Mouse (Mus musculus): ENCODE measurements around the gene Fam19a1.
A peak's percentile ranks its signal among the peaks of the same experiment; 100 is the strongest.

Gene Fam19a1

DNA sequence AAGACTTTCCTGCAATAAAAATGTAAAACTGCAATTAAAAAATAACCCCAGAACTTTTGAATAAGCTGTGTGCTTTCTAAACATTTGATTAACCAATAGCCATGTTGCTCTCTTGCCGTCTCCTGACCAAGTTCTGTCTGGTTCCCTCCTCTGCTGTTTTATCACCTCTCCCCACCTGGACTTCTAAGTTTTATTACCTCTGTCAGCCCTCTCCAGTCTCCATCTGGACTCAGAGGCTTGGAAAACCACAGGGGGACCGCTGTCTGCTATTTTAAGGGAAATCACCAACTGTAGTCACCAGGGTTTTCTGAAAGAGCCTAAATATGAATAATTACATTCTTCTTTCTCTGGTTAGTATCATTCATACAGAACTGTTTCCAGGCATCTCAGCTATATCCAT lies 322.6 kb downstream of the Fam19a1 start:
- no peak for DNase-seq (ENCODE audit: extremely low spot score, low spot score)

DNA sequence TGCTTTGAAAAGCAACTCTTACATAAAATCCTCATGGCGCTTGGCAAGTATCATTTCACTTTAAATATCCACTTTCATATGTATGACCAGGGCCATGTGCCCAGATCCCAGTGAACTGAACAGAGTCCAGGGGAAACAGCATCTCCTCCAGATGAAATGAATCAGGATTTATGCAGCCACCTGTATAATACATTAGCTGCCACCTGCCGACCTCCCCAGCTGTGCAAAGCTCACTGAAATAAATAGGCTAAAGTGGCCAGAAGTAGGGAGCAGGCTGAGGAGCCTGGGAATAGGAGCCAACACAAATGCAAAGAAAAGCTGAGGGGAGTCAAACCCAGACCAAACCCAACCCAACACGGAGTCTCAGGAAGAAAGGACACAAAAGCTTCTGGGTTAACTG lies 324.9 kb downstream of the Fam19a1 start:
- peak; percentile 14 for DNase-seq (ENCODE audit: extremely low spot score, low spot score)

DNA sequence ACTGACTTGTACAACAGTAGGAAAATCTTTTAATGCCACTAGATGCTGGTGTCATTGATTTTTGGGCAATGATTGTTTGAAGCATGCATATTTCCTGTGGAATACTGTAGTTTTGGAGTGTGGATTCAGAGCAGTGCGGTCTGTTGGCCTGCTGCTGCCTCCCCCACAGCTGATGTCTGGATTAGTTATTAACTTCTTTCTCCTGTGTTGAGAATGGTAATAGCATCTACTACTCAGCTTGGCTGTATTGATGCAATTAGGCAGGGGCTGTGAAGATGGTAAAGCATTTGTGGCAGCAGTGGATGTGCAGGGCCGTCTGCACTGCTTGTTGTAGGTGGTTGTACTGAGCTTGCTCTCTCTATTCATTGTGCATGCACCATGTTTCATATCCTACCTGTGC lies 326.5 kb downstream of the Fam19a1 start:
- DNase-seq (ENCODE audit: extremely low spot score, low spot score), result no peak

DNA sequence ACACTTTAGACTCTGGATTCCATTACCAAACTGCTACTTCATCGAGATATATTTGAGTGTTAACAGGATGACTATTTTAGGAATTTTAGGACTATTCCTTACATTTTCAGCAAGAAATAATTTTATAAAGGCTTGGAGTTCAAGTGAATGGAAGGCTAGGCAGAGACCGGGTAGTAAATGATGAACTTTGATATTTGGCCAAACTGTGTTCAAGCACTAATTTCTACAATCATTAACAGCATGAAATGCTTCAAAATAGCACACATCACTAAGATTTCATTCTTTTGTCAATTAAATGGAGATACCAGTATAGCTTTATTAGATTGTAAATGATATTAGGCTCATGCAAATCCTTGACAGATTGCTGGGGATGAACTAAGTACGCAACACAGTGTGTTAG lies 329.0 kb downstream of the Fam19a1 start:
- DNase-seq (ENCODE audit: extremely low spot score, low spot score), result no peak

DNA sequence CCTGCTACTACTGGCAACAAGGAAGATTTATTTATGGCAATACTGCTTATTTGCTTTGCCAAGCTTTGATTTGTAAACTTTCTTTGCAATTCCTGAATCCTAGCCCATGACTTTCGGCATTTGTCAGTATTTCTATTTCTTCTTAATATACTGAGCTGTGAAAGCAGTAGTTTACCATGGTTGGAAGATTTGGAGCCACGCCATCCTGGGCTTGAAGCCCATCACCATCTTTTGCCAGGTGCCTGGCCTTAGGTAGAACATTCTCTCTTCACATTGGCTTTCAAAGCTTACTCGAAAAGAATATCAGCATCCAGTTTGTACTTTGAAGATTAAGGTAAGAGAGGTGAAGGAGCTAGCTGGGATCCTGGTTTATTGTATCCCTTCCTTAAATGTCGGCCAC lies 334.5 kb downstream of the Fam19a1 start:
- DNase-seq (ENCODE audit: extremely low spot score, low spot score), result no peak

DNA sequence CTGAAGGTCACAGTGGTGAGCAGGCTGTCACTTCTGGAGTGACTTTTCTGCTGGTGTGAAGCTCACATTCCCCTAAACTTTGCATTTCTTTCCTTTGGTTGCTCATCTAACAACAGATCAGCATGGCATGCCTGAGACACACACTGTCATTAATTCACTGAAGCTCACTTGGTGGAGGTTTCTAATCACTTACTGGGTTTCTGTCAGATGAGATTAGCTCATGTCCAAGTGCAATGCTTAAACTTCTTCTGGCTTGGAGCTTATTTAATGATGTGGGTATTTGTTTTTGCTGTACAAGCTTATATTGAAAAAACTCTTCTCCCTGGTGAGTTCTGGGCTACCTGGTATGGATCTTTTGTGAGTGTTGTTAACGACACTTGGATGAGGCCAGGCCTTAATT lies 343.3 kb downstream of the Fam19a1 start:
- DNase-seq (ENCODE audit: extremely low spot score, low spot score), result no peak

DNA sequence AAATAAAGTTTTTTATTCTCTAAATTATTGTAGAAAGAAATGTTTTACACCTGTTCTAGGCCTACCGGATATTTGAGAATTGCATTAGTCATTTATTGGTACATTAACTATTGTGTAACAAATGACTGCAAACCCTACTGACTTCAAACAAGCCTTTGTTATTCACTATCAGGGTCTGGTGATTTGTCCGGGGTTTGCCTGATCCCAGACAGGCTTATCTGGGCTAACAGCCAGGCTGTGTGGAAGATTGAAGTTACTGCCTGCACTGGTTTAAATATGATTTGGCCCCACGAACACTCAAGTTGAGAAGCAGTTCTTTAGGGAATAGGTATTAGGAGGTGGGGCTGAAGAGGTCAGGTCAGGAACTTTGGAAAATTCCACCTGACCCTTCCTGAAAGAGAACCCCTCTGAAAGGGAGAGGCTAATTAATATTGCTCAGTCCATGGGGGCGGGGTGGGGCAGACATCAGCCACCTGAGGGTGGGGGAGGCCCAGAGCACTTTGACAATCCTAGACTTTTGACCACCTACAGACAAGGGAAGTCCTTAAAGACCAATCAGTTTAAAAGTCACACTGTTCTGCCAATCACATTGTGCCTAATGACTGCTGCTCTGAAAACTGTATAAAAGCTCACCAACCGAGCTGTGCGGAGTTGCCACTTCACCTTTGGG lies 344.8 kb downstream of the Fam19a1 start:
- DNase-seq (ENCODE audit: extremely low spot score, low spot score), result no peak

DNA sequence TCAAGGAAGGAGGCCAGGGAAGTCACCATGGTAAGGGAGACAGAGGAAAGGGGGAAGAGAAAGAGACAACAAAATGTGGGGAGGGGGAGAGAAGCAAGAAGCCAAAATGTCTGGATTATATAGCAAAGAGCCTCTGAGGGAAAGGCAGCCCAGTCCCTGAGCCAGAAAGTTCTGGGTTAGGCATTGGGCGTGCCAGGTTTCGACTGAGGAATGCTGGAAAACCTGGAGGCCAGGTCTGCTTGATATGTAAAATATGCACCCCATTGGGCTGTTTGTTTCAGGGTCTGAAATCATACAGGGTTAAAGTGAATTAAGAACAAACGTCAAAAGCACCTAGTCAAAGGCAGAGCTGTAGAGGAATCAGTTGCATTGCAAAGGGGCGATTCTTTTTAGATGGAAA lies 346.1 kb downstream of the Fam19a1 start:
- no peak for DNase-seq (ENCODE audit: extremely low spot score, low spot score)

DNA sequence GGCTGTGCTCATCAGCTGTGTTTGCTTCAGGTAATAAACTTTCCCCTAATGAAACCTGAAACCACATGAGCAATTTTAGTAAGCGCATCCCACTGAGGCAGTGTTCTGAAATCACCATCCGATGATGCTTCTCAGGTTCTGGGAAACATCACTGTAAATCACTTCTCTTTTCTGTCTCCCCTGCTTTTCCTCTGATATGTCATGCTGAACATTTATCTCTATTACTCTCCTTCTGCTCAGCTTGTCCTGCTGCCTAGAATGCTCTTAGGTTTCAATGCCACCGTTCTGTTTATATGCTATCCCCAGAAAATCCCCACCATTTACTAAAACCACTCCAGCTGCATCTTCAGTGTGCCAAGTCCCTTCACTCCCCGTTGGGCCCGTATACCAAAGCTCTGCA lies 386.5 kb downstream of the Fam19a1 start:
- no peak for DNase-seq (ENCODE audit: extremely low spot score, low spot score)

DNA sequence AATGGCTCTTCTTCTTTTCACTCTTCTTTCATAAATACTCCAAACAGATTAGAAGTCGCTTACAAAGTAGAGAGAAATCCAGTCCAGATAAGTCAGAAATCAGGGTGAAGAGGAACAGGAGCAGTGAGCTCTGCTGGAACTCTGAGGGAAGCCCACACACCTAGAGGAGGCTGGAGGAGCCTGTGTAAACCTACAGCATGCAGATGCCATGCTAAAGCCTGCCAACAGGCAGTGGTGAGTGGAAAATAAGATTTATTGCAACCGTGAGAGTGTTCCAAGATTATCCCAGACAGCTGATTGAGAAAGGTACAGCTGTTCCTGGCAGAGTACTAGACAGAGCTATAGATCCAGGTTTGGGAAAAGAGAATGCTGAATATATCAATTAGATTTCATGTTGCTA lies 428.6 kb downstream of the Fam19a1 start:
- DNase-seq (ENCODE audit: extremely low spot score, low spot score), result no peak

DNA sequence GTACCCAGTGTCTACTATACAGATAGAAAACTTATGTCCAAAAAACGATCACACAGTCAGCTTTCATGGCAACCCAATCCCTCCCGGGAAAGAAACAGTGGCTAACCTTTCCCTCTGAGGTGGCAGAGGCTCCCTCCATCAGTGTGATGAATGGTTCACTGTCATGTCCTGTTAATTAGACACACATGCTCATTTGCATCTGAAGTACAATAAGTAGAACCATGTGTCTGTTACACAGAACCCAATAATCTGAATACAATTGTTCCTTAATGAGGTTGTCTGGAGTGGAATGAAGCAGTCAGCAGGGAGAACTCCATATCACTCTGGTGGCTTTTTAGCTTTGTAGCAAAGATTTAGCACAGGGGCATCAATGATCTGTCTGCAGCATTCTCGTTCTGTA lies 431.9 kb downstream of the Fam19a1 start:
- no peak for DNase-seq (ENCODE audit: extremely low spot score, low spot score)

DNA sequence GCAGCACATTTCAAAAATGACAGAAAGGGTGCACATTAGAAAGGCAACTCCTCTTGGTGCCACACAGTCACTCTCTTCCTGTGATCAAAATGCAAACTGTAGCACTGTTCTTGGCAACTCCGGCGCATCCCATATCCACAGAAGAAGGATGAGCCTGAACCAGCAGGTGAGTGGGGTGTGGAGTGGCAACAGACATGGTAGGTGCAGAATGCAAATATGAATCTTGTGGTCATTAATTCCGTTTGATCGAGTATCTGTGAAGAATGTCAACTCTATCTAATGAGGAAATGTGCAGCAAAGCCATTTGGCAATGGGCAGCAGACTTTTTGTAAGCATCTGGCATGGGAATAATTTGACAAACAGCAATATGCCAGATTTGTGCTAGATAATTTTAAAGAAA lies 437.5 kb downstream of the Fam19a1 start:
- DNase-seq (ENCODE audit: extremely low spot score, low spot score), result no peak

DNA sequence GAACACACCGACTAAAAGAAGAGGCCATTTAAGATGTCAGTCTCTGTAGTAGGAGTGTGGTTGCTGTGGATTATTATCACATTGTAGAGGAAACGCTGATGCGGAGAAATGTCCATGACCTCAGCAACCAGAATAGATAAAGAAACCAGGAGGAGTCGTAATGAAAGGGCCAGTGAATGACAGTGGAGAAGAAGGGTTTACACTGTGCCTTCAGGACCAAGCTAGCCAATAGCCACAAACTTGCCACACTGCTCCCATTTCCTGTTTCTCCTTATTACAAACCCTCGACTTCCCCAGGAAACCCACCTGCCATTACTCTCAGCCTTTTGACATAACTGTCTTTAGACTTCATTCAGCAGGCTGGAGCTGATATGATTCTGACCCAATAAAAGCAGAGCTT lies 465.7 kb downstream of the Fam19a1 start:
- no peak for DNase-seq (ENCODE audit: extremely low spot score, low spot score)

DNA sequence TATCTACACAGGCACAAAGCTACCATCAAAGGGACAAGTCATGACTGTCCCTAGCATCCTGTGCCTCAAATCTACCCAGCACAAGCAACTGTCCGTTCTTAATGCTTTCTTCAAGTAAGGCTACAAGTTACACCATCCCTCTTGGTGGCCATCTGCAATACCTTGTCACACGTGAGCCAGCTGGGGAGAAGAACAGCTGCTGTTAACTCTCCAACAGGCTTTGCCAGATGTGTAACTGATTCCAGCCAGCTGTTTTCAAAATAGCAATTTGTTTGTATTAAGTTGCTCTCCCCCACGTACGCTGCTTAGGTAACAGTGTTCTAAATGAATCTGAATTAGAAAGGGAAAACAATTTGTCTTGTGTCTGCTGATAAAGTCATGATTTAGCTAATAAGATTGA lies 467.8 kb downstream of the Fam19a1 start:
- DNase-seq (ENCODE audit: extremely low spot score, low spot score), result no peak

DNA sequence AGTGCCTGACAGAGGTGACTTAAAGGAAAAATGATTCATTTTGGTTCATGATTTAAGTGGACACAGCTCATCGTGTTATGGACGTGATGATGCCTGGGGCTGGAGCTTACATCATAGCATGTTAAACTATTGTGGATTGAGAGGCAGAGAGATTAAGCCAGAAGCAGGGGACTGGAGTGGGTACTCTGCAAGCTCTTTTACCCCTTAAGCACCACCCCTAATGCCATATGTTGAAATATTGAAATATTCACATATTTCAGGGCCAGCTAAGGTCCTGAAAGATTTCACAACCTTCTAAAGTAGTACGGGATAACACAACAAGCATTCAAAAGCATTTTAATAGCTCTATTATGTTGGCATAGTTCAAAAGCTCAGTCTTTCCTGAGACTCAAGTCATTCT lies 468.2 kb downstream of the Fam19a1 start:
- DNase-seq (ENCODE audit: extremely low spot score, low spot score), result no peak

DNA sequence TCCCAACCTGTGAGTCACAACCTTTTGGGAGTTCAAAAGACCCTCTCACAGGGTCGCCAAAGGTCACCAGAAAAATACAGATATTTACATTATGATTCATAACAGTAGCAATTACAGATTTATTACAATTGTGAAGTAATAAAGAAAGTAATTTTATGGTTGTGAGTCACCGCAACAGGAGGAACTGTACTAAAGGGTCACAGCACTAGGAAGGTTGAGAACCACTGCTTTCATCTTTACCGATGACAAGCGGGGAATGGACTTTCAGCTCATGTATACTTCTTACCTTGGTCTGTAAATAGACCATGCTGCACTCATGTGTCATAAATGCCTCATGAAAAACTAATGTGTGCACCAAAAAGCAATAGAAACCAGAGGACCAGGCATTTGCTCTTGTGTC lies 474.5 kb downstream of the Fam19a1 start:
- DNase-seq (ENCODE audit: extremely low spot score, low spot score), result no peak

DNA sequence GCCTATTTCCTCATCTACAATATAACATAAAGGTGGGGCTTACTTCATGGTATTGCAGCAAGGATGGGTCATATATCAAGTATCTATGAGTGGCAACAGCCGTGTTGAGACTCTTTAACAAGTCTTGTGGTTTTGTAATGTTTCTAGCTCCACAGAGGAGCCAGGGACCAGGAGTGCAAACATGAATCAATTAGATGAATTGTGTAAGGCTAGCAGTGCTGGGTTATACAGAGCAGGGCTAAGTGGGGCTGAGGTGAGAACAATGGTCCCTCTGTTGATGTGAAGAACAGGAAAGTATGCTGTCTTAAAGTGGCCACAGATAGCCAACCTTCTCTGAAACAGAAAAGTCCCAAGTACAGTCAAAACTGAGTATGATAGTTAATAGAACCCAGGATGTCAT lies 480.1 kb downstream of the Fam19a1 start:
- DNase-seq (ENCODE audit: extremely low spot score, low spot score), result no peak

DNA sequence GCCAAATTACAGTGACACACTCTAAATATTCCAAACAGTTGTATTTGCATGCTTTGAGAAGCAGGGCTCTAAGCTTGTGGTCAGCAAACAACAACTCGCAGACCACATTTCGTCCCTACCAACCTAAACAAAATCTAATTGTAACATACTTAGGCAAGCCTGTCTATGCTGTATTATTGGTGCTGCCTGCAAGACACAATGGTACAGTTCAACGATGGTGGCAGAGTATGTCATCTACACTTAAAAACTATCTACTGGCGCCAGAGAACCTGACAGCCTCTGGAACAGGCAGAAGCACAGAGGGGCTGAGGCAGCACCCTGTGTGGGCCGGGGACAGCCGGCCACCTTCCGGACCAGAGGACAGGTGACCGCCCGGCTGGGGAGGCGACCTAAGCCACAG lies 482.2 kb downstream of the Fam19a1 start:
- DNase-seq (ENCODE audit: extremely low spot score, low spot score), result no peak

DNA sequence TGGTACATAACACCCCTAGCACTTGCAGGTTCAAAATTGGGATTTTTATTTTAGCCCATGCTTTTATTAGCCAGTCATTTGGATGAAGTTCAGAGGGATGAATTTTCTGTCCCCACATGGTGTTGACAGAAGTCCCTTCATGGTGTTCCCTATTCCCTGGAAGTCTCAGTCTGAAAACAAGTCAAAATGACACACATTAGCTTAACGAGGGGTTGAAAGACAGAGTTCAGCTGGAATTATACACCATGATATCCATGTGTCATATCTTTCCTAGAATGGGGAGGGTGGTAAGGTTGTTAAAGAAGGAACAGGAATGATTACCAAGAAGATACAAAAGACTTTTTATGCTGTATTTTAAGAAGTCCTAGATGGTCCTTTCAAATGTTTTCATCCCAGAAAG lies 511.2 kb downstream of the Fam19a1 start:
- no peak for DNase-seq (ENCODE audit: extremely low spot score, low spot score)

DNA sequence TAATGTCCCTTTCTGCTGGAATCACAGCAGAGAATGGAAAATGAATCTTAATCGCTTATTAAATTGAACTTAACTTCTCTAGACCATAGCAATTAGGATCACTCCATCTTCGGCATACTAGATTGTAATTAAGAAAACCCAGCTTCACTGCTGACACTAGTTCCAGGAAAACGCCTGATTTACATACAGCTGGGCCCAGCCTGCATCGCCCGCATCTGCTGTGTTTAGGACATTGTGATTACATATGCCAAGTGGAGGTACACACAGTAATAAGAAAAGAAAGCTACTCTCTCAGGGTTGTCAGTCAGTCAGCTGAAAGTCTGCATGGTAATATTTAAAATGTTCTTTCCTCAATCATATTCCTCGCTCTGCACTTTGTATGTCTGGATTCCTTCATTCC lies 518.6 kb downstream of the Fam19a1 start:
- no peak for DNase-seq (ENCODE audit: extremely low spot score, low spot score)

DNA sequence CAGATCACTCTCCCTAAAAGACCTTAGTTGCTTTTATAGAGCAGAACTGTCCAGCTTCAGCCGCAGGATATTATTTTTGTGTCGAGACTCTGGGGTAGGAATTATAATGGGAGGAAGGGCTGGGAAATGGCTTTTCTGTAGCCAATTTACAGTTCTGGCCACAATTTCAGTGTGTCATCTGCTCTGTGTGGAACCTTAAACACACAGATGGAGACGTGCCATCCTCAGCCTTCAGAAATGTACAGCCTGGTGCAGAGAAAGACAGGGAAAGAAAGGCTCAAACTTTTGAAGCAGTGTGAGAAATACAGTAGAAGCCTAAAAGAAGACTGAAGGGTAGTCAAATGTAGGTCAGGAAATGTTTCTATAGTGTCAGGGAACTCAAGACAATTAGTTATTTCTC lies 519.3 kb downstream of the Fam19a1 start:
- DNase-seq (ENCODE audit: extremely low spot score, low spot score), result no peak

DNA sequence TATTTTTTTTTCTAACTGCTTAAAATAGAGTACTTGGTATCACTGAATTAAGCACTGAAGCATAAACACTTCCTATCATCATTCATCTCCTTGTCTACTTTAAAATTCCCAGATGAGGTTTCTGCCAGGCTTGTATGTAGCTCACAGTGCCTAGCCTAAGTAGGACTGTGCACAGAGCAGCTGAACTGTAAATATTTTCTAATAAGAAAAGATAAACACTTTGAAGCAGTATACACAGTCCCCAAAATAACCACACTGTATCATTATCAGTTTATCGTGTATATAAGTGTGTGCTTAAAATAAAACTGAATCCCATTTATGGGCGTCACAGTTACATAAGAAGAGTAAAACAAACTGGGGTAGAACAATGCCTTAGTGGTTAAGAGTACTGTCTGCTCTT lies 522.7 kb downstream of the Fam19a1 start:
- no peak for DNase-seq (ENCODE audit: extremely low spot score, low spot score)

DNA sequence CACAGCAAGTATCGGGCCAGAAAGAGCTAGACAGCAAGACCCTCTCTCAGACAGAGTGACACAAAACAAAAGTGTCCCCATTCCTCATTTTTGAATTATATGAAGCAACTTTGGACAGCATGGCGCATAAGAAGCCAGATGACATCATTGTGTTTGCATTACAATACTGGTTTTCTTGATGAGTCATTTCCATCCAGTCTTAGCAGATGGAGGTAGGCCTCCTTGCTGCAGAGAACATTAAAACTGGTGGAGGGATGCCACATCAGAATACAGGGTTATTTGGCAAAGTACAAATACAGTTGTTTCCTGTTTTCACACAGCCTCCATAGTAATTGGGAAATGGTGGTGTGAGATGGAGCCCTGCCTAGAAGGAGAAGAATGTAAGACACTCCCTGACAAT lies 535.8 kb downstream of the Fam19a1 start:
- no peak for DNase-seq (ENCODE audit: extremely low spot score, low spot score)

DNA sequence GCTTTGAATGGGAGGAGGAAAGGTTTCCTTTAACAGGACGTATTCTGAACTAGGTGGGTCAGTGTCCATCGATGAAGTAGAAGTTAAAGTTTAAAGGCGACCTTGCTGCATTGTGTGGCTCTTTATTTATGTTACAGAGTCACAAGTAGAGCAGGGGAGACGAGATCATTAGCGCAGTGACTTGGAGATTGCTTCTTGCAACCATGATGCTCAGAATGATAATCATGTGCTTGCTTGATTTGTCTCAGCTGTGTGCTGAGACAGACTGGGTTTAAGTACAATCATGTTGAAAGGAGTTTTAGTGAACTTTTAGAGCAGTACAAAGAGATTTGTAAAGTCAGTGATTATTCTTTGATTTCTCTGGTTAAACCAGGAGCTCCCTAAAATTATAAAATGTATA lies 536.3 kb downstream of the Fam19a1 start:
- no peak for DNase-seq (ENCODE audit: extremely low spot score, low spot score)
